Mouse (Mus musculus) embryonic facial prominence, embryonic 10.5 days (tissue): ENCODE results near the gene Tom1l1. TPM values are rescaled to one million over a fixed set of nuclear protein-coding genes. Genes with fewer than 3 reads are reported as not detected.
"Not testable (repeated sequence)": the region's sequence is repeated elsewhere in the genome, so short reads cannot be mapped to it uniquely, and the experiment has no call there.

Source experiments
- DNase-seq: peaks from one replicate; pipeline ENCODE4 v3.0.0-alpha.2; 2017; ENCODE audit warnings: low spot score
- H3K27ac ChIP-seq: fragments of 300-500 bp; sonication (generic); replicated peaks from 2 replicates; pipeline ENCODE4 v1.5.1; 2016; ENCODE audit warnings: mild to moderate bottlenecking
- H3K27me3 ChIP-seq: fragments of 300-500 bp; sonication (generic); replicated peaks from 2 replicates; pipeline ENCODE4 v1.6.1; 2016; ENCODE audit warnings: low read depth, mild to moderate bottlenecking; ENCODE audit not compliant: poor library complexity, severe bottlenecking
- H3K36me3 ChIP-seq: fragments of 300-500 bp; sonication (generic); replicated peaks from 2 replicates; pipeline ENCODE4 v1.6.1; 2016; ENCODE audit warnings: mild to moderate bottlenecking, moderate library complexity
- H3K4me1 ChIP-seq: fragments of 300-500 bp; sonication (generic); 2 replicates; pipeline ENCODE4 v1.6.1; 2016
- H3K4me3 ChIP-seq: fragments of 300-500 bp; sonication (generic); 2 replicates; pipeline ENCODE4 v1.5.1; 2016; ENCODE audit warnings: mild to moderate bottlenecking, moderate library complexity
- H3K9me3 ChIP-seq: fragments of 300-500 bp; sonication (generic); 2 replicates; pipeline ENCODE4 v1.6.1; 2016; ENCODE audit warnings: mild to moderate bottlenecking
- WGBS: fragments of 180-500 bp; shearing (Covaris S2); methylation state at CpG from one replicate; pipeline ENCODE4 v1.1.7; 2016; 5-methylcytosine and 5-hydroxymethylcytosine counted together
- polyA plus RNA-seq: library from polyadenylated mRNA; unstranded; fragments of >200 nt; fragmentation: Nextera tagmentation; extraction: Ambion mirVana; gene quantifications from 2 replicates; pipeline ENCODE4 v1.2.1, GENCODE M21; 2016

Tom1l1 gene
- polyA plus RNA-seq = 19.3 and 20.6 TPM in 2 replicates

DNA sequence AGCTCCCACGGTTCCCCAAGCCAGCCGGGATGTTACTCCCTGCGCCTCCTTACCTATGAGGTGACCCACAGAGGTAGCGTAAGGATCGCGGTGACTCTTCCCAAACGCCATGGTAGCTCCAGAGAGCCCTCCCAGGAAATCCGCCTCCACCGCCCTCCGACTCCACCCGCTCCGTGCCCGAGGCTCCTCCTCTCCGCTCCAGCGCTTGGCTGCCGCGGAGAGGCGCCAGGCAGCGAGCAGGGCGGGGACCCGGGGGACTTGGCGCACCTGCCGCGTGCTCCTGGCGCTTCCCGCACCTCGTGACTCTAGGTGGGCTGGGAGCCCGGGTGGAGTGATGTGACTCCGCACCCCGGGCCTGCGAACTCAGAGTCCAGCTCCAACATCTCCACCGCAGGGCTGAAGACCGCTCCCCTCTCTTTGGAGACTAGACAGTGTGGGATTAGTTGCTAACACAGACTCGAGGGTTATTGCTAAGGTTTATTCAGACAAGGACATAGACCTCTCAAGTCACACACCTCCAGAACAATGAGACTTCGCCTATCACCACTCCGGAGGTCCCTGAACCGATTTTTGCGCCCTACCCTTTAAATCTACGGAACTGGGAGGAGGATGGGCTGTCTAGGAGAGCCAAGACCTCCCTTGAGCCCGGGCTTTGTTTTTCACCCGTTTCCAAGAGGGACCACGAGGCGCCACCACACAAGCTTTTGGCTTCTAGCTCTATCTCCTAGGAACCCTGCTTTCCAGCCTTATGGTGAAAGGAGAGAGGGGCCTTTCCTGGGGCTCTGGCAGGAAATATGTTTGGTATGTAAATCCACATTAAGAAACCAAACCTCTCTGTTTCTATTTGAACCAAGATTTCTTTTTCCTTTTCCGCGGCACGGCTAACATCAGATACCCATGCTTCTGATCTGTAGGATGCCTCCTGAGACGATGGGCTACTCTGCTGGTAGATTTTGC lies at the start of gene Tom1l1:
Gene Tom1l1 (minus strand): TSS at position 907 of the 957 bp plus-strand sequence.
- Histone ChIP-seq H3K27ac (peak within 1 kb of the TSS; percentile 81), H3K4me1 (peaks cover 21% of the 10 kb centered on the region), H3K9me3 (no peaks in the 10 kb centered on the region), H3K36me3 (peaks cover 2% of the 10 kb centered on the region; the same call in 1 of the 2 replicates), H3K27me3 (peaks cover 34% of the 10 kb centered on the region), H3K4me3 (peak within 1 kb of the TSS; percentile 73)
- peak; percentile 82 for DNase-seq
- WGBS = 7% methylated on average over 47 of the region's 47 CpGs

DNA sequence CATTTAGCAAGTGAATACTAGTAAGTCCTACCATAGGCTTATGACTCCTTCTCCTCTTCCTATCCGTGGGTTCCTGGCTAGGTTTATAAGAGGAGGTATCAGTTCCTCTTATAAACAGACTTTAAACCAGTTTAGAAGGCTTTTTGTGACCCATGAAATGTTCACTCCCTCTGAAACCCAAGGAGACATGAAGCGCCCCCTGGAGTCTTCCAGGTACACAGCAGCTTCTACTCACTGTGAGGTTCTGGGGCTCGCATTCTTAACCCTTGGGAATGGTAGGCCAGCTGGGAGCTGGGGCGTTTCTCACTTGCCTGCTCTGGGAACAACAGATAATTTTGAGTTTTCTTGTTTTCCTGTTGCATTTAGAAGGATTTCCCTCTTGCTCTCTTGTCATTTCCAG lies 45.4 kb upstream of the Tom1l1 start:
- no peaks in the 10 kb centered on the region for H3K4me1 ChIP-seq
- no peaks in the 10 kb centered on the region for H3K27me3 ChIP-seq
- H3K9me3 ChIP-seq = no peaks in the 10 kb centered on the region
- no peak for DNase-seq
- no peaks in the 10 kb centered on the region for H3K36me3 ChIP-seq
- 74% methylated on average over 4 of the region's 4 CpGs for WGBS
- no peak overlapping the region for H3K4me3 ChIP-seq
- no peak overlapping the region for H3K27ac ChIP-seq

DNA sequence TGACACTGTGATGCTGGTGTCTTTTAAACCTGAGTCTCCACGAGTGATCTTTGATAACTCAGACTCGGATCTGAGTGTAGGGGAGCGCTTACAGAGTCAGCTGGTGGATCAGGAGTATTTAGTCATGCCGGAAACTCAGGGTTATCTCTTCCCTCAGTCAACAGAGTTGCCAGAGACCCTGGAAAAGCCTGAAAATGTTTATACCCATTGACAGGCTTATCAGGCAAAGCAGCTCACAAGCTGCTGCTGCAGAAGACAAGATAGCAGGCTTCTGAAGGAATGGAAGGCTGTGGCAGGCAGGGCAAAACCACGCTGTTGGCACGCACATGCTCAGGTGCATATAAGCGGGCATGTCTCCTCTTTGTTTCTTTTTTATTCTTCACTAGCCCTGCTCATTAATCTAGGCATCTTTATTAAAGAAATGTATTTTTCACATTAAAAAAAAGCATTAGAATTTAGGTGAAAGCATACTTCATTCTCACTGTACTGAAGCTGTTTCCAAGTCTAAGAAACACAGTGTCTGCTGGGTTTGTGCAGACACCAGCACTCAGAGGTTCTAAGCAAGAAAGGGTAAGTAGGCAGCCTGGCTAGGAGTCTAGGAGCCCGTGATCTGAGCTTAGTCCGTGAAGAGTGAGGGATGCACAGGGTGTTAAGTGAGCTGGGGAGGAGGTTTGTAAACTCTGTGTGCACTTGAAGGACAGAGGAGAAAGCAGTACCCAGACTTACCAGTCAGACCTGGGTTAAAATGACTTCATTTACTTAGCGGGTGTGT lies 39.4 kb upstream of the Tom1l1 start:
- no peaks in the 10 kb centered on the region for H3K9me3 ChIP-seq
- H3K4me3 ChIP-seq = no peak overlapping the region
- no peak for DNase-seq
- H3K27ac ChIP-seq = no peak overlapping the region
- no peaks in the 10 kb centered on the region for H3K4me1 ChIP-seq
- no peaks in the 10 kb centered on the region for H3K36me3 ChIP-seq
- no peaks in the 10 kb centered on the region for H3K27me3 ChIP-seq
- 90% methylated on average over 10 of the region's 10 CpGs for WGBS

DNA sequence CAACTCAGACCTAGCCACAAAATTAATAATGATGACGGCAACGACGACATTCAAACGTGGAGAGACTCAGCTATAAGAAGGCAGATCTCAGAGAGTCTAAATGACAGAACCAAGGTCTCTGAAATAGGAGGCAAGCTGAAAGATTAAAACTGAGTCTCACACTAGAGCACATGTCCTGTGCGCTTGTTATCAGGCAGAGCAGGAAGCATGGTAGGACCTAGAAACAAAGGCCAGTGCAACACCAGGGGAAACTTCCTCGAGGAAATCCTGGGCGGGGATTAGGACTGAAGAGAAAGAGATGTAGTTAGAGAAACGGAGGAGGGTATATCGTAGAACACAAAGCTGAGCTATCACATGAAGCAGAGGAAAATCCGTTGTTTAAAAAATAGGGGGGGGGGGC lies 38.6 kb upstream of the Tom1l1 start:
- Histone ChIP-seq H3K27me3 (no peaks in the 10 kb centered on the region), H3K27ac (no peak overlapping the region), H3K36me3 (no peaks in the 10 kb centered on the region), H3K4me1 (no peaks in the 10 kb centered on the region), H3K4me3 (no peak overlapping the region), H3K9me3 (no peaks in the 10 kb centered on the region)
- DNase-seq = no peak
- WGBS = 87% methylated on average over 10 of the region's 10 CpGs

DNA sequence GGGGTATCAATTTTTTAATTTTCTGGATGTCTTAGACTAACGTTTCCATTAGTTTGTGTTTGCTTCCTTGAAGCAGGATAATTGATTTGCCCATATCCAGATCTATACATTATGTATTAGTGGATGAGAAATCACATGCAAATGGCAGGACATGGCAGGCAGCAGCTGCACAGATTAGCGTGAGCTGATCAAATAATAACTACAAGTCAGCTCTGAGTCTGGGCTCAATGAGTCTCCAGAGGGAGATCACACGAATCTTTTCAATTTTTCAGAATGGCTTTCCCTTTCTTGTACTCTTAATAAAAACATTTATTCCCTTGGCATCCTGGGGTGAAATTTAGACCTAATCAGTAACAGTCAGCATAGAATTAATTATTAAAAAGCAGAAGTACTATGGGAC lies 34.1 kb upstream of the Tom1l1 start:
- 81% methylated on average over 3 of the region's 3 CpGs for WGBS
- DNase-seq = no peak
- H3K27me3 ChIP-seq = no peaks in the 10 kb centered on the region

DNA sequence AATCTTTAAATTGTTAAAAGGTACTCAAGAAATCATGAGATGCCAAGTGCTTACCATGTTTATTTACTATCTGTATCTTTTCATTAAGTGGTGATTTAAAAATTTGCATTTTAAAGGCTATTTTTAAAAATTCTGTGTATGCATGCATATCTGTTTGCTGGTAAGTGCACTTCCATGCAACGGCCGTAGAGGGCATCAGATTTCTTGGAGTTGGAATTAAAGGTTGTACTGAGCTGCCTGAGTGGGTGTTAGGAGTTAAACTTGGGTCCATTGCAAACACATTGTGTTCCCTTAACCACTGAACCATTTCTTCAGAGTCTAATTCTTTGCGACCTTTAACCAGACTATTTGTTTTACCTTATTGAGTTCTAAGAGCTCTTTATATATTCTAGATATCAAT lies 29.6 kb upstream of the Tom1l1 start:
- H3K4me3 ChIP-seq = no peak overlapping the region
- no peaks in the 10 kb centered on the region for H3K36me3 ChIP-seq
- H3K27me3 ChIP-seq = no peaks in the 10 kb centered on the region
- DNase-seq = no peak
- 92% methylated on average over 3 of the region's 3 CpGs for WGBS
- H3K9me3 ChIP-seq = no peaks in the 10 kb centered on the region
- no peaks in the 10 kb centered on the region for H3K4me1 ChIP-seq
- H3K27ac ChIP-seq = no peak overlapping the region

More for the DNA sequence above, 34.1 kb upstream of the Tom1l1 start:
- no peak overlapping the region for H3K27ac ChIP-seq
- H3K4me1 ChIP-seq = no peaks in the 10 kb centered on the region
- H3K36me3 ChIP-seq = no peaks in the 10 kb centered on the region
- H3K4me3 ChIP-seq = no peak overlapping the region
- no peaks in the 10 kb centered on the region for H3K9me3 ChIP-seq

DNA sequence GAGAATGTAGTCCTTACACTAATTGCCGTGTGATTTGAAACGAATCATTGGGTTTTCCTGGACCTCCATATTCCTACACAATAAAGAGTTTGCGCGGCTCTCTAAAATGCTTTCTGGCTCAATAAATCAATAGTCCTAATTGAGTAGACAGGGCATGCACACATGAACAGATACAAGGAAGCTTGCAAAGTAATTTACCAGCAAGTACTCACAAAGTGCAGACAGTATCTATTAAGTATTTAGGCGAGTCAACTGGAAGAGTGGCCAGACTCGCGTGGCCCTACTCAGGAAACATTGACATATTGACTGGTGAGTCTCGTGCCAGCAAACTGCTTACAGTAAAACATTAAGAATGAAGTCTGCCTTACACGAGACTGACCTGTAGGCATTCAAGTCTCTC lies 23.4 kb upstream of the Tom1l1 start:
- no peak for DNase-seq
- H3K27me3 ChIP-seq = no peaks in the 10 kb centered on the region
- H3K9me3 ChIP-seq = no peaks in the 10 kb centered on the region
- no peaks in the 10 kb centered on the region for H3K36me3 ChIP-seq
- H3K4me3 ChIP-seq = no peak overlapping the region
- H3K4me1 ChIP-seq = no peaks in the 10 kb centered on the region
- 87% methylated on average over 9 of the region's 9 CpGs for WGBS
- no peak overlapping the region for H3K27ac ChIP-seq

DNA sequence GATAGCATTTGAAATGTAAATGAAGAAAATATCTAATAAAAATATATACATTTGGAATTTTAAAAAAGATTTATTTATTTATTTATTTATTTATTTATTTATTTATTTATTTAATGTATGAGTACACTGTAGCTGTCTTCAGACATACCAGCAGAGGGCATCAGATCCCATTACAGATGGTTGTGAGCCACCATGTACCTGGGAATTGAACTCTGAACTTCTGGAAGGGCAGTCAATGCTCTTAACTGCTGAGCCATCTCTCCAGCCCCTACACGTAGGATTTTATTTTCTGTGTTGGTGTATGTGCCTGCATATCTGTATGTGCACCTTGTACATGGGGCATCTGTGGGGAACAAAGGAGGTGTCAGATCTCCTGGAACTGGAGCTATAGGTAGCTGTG lies 19.0 kb upstream of the Tom1l1 start:
- not testable (repeated sequence) for DNase-seq, H3K36me3 ChIP-seq, H3K9me3 ChIP-seq, H3K27me3 ChIP-seq, H3K4me3 ChIP-seq, H3K27ac ChIP-seq, H3K4me1 ChIP-seq
- 96% methylated on average over 1 of the region's 1 CpGs for WGBS

DNA sequence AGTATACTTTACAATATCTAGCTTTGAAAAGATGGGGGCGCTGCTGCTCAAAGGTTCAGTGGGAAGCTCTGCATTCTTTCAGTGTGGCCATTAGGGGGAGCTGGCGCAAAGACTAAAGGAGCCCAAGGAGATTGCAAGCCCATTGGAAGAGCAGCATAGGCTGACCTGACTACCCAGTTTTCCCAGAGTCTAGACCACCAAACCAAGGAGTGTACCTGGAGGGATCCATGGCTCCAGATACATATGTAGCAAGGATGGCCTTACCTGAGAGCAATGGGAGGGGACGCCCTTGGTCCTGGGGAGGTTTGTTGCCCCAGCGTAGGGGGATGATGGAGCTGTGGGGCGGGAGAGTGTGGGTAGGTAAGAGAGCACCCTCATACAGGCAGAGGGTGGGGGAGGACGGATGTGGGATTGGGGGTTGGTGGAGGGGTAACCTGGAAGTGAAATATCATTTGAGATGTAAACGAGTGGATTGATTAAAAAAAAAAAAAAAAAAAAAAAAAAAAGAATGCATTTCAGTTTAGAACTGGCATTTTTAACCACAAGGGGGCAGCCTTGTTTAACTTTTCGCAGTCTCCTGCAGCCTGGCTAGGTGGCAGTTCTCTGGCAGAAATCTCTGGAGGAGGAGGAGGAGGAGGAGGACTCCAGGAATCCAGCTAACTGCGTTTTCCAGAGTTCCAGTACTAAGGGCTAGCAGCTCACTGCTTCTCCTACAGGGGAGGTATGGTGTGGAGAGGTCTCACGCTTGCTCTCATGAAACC lies 9.5 kb upstream of the Tom1l1 start:
- Histone ChIP-seq H3K9me3 (no peaks in the 10 kb centered on the region), H3K36me3 (no peaks in the 10 kb centered on the region), H3K27me3 (no peaks in the 10 kb centered on the region), H3K27ac (no peak overlapping the region), H3K4me3 (peak overlapping the region; percentile 36; the same call in 1 of the 2 replicates), H3K4me1 (no peaks in the 10 kb centered on the region)
- peak; percentile 81 for DNase-seq
- WGBS = 21% methylated on average over 10 of the region's 10 CpGs

DNA sequence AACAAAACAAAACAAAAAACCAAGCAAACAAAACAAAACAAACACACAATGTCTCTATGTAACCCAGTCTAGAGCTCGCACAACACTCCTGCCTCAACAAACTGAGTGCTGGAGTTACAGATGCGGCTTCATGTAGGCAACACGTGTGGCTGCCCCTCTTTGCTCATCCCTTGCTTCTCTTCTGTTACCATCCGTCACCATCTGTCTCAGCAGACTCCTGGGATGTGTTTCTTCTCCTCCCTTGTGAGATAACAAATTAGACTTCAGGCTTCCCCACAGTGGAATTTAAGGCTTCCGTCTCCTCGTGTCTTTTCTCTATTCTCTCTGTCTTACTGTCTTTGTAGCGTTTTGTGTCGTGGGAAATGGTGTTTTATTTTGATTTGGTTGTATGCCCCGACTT lies 7.6 kb upstream of the Tom1l1 start:
- Histone ChIP-seq H3K4me3 (no peak overlapping the region), H3K27me3 (no peaks in the 10 kb centered on the region), H3K4me1 (no peaks in the 10 kb centered on the region), H3K27ac (no peak overlapping the region), H3K36me3 (no peaks in the 10 kb centered on the region), H3K9me3 (no peaks in the 10 kb centered on the region)
- WGBS = 79% methylated on average over 9 of the region's 9 CpGs
- no peak for DNase-seq

DNA sequence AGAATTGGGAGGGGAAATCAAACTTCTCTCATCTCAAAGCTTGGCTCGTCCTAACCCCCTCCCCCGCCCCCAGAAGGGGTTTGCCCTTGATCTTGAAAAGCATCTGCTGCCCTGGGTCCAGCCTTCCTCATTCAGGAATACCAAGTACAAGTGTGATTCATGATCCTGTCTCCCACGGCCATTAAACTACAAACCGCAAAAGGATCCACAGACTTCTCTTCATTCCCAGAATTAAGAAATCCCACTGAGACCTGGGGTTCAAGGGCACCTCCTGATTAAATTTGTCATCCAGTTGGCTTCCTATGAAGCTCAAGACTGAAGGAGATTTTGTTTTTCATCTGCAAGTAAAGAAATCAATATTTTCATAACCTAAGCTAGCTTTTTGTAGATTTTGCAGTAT lies 6.0 kb upstream of the Tom1l1 start:
- Histone ChIP-seq H3K4me1 (no peaks in the 10 kb centered on the region), H3K4me3 (no peak overlapping the region), H3K27me3 (0 out of 2 replicates have a peak, but pooled peaks cover under 1% of the 10 kb centered on the region), H3K9me3 (no peaks in the 10 kb centered on the region), H3K36me3 (no peaks in the 10 kb centered on the region), H3K27ac (no peak overlapping the region)
- WGBS = 74% methylated on average over 4 of the region's 4 CpGs
- no peak for DNase-seq

DNA sequence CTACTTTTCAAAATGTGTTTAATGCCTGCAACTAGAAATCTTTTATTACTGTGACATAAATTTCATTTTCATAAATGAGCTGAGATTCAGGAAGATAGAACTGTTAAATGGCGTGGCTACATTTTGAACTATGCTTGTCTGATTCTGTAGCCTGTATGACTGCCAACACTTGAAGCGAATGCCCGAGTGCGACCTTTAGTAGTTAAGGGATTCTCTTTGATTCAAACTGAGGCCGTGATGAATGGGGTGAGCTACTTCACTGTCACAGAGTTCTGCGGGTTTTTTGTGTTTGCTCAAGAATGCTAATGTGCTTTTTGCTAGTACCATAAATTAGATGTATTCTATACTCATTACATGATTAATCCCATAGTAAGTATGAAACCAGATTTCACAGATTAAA lies 2.2 kb upstream of the Tom1l1 start:
- 64% methylated on average over 6 of the region's 6 CpGs for WGBS

More for the DNA sequence above, 2.2 kb upstream of the Tom1l1 start:
- Histone ChIP-seq H3K4me1 (peaks cover 14% of the 10 kb centered on the region), H3K36me3 (no peaks in the 10 kb centered on the region), H3K27me3 (peaks cover 34% of the 10 kb centered on the region), H3K27ac (no peak overlapping the region), H3K9me3 (no peaks in the 10 kb centered on the region), H3K4me3 (no peak overlapping the region)
- no peak for DNase-seq
